Mouse (Mus musculus): Measurements from ENCODE around the gene A730049H05Rik. TPM values are rescaled to one million over a fixed set of nuclear protein-coding genes. Genes with fewer than 3 reads are reported as not detected.
A peak's percentile ranks its signal among the peaks of the same experiment; 100 is the strongest.

The A730049H05Rik gene
- polyA plus RNA-seq, 1 experiment from 2014 or later = 0.99 TPM

DNA sequence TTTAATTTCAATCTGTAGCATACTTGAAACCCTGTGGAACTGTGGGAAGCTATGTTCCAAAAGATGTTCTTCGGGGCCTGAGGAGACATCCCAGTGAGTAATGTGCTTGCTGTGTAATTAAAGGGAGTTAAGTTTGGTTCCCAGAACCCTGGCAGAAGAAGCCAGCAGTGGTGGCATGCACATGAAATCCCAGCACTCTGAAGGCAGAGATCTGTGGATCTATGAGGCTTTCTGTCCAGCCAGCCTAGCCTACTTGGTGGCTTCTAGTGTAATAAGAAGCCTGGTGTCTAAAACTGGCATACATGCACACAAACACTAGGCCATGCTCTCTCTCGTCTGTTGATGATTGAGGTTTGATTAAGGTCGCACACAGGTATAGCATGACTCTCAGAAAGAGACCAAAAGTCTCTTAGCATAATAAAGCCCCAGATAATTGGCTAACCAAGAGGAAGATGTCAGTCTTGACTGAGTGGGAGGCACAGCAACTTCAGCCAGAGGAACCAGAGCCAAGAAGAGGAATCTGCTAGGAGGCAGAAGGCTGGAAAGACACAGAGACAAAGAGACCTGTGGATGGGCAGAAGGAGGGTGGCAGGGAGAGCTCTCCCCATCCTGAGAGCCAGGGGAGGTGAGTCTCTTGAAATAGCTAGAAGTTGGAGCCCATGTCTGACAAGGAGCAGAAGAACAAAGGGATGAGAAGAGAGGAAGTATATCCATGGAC is 11.9 kb upstream of the A730049H05Rik start:
- no peaks in the 10 kb centered on the region for H3K9me3 ChIP-seq
- H3K27ac ChIP-seq = no peak overlapping the region
- no peak overlapping the region for H3K4me3 ChIP-seq
- peaks cover 7% of the 10 kb centered on the region for H3K4me1 ChIP-seq
- H3K27me3 ChIP-seq (ENCODE audit: poor library complexity, severe bottlenecking) = no peaks in the 10 kb centered on the region
- DNase-seq (ENCODE audit: extremely low spot score, low spot score) = no peak
- 94% methylated on average over 3 of the region's 3 CpGs for WGBS
- peaks cover 31% of the 10 kb centered on the region for H3K36me3 ChIP-seq (replicated peaks)

DNA sequence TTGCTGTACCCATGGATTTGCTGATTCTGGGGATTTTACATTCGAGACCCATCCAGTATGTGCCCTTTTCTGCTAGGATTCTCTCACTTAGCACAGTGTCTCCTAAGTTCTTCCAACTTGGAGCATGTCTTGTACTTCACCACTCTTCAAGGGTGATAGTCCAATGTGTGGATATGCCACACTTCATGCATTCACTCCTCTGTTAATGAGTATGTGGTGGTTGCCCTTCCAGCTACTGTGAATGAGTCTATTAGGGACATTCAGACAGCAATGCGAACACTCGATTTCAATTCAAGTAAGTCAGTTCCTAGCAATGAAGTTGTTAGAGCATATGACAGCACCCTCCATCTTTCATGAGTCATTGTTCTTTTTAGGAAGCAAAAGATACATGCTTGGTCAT is 6.5 kb upstream of the A730049H05Rik start:
- peaks cover 28% of the 10 kb centered on the region for H3K36me3 ChIP-seq (replicated peaks)
- H3K9me3 ChIP-seq = no peaks in the 10 kb centered on the region
- H3K27ac ChIP-seq = no peak overlapping the region
- peaks cover 15% of the 10 kb centered on the region for H3K4me1 ChIP-seq
- 86% methylated on average over 3 of the region's 3 CpGs for WGBS
- no peak overlapping the region for H3K4me3 ChIP-seq
- H3K27me3 ChIP-seq (ENCODE audit: poor library complexity, severe bottlenecking) = peaks cover 11% of the 10 kb centered on the region
- DNase-seq (ENCODE audit: extremely low spot score, low spot score) = no peak

DNA sequence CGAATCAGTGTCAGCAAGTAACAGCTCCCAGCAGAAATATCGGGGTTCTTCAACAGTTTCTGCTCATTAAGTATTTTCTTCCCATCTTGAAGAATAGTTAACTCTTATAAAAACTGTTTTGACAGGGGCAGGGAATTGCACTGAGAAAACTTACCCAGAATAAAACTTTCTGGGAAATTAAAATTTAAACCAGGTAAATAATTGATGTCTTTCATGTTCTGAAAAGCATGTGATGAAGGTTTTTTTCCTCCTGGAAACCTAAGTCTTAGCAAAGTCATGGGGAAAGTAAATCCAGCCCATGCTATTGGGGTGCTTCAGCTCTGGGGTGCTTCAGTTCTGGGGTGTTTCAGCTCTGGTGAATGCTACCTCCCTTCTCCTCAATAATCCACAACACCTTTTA is 5.7 kb upstream of the A730049H05Rik start:
- Histone ChIP-seq H3K4me1 (peaks cover 15% of the 10 kb centered on the region), H3K36me3 (replicated peaks) (peaks cover 20% of the 10 kb centered on the region), H3K4me3 (no peak overlapping the region), H3K27ac (no peak overlapping the region), H3K9me3 (no peaks in the 10 kb centered on the region), H3K27me3 (ENCODE audit: poor library complexity, severe bottlenecking) (peaks cover 19% of the 10 kb centered on the region)
- WGBS = 91% methylated on average over 2 of the region's 2 CpGs
- no peak for DNase-seq (ENCODE audit: extremely low spot score, low spot score)

DNA sequence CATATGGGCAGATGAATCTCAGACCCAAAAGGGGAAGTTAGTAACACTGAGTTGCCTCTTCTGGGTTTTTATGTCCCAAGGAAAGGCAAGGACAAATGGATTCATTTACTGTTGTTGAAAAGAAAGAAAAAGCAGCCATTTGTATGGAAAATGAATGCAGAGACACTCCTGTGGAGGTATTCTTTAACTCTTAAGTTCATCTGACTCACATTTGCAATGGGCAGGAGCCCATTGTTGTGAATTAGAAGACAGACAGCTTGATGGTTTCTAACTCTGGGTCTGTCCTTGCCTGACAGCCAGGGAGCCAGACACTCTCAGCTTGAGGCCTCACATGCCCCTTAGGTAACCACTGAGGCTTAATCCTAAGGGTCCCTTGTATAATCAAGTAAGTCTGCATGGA is 4.7 kb upstream of the A730049H05Rik start:
- Histone ChIP-seq H3K27me3 (ENCODE audit: poor library complexity, severe bottlenecking) (peaks cover 28% of the 10 kb centered on the region), H3K36me3 (replicated peaks) (peaks cover 13% of the 10 kb centered on the region; the same call in 1 of the 2 replicates), H3K27ac (no peak overlapping the region), H3K4me1 (peaks cover 23% of the 10 kb centered on the region), H3K4me3 (no peak overlapping the region), H3K9me3 (no peaks in the 10 kb centered on the region)
- DNase-seq (ENCODE audit: extremely low spot score, low spot score) = no peak

DNA sequence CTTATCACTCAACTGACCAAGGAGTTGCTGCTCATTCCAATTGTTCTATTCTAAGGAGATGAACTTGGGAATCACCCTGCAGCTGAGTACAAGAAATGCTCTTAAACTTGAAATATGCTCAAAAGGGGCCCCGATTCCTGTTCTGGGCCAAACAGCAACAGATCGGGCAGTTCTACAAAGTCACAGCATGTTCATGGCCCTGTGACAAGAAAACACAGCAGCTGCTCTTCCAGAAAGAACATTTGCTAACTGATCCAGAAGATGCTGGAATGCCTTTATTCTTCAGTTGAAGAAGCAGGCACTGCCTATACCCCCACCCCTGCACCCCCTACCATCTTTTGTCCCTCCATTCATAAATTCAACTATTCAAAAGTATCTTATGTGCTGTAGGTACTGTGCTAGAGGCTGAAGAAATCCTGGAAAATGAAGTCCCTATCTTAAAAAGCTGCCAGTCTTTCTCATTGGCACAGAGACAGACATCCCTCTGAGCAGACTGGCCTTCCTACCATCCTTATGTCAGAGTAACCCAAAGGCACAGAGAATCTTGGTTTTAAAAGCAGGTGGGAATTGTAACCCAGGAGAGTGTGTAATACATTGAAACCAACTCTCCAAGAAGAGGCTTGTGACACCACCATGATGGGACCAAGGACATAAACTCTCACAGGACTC is 3.4 kb upstream of the A730049H05Rik start:
- Histone ChIP-seq H3K36me3 (replicated peaks) (peaks cover 7% of the 10 kb centered on the region; the same call in 1 of the 2 replicates), H3K27ac (no peak overlapping the region), H3K27me3 (ENCODE audit: poor library complexity, severe bottlenecking) (peaks cover 40% of the 10 kb centered on the region), H3K4me1 (peaks cover 36% of the 10 kb centered on the region), H3K4me3 (no peak overlapping the region), H3K9me3 (no peaks in the 10 kb centered on the region)
- WGBS = 76% methylated on average over 2 of the region's 2 CpGs
- no peak for DNase-seq (ENCODE audit: extremely low spot score, low spot score)

DNA sequence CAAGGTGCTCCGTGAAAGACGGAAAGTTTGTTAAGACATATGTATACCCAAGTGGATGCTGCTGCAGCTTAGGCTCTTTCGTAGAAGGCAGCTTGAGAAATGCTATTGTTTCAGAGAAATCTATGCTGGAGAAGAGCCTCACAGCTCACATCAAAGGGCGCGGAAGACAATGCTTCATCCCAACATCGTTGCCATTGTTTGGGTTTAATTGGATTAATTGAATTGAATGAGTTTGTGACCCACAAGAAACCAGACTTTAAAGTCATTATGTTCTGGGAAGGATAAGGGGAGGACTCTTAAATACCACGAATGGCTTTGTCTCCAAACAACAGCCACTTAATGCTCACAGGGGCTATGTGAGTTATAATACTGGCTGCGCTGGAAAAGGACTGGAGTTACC is 1.4 kb downstream of the A730049H05Rik start:
- Histone ChIP-seq H3K4me3 (no peak overlapping the region), H3K27ac (no peak overlapping the region), H3K4me1 (peaks cover 51% of the 10 kb centered on the region), H3K9me3 (no peaks in the 10 kb centered on the region), H3K36me3 (replicated peaks) (peaks cover 7% of the 10 kb centered on the region; the same call in 1 of the 2 replicates), H3K27me3 (ENCODE audit: poor library complexity, severe bottlenecking) (peaks cover 63% of the 10 kb centered on the region)
- 21% methylated on average over 8 of the region's 8 CpGs for WGBS
- DNase-seq (ENCODE audit: extremely low spot score, low spot score) = no peak

DNA sequence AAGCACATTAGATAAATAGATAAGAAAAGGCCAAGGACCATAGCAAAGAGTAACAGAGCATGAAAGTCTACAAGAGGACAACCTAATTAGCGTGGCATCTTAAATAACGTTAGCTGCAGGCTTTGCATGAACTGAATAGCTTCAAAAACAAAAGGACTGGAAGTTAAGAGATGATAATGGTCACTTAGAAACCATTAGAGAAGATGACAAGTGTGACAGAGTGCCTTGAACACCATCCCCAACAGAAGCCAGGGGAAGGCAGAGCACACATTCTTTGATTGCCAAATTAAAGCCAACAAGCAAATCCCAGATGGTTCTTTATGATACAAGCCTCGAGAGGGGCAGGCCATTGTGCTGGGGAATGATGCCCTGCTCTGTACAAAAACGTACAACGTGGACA is 5.3 kb downstream of the A730049H05Rik start:
- WGBS = 37% methylated on average over 5 of the region's 5 CpGs
- DNase-seq (ENCODE audit: extremely low spot score, low spot score) = no peak
- H3K36me3 ChIP-seq (replicated peaks) = no peaks in the 10 kb centered on the region
- H3K4me1 ChIP-seq = peaks cover 54% of the 10 kb centered on the region
- peaks cover 41% of the 10 kb centered on the region for H3K27me3 ChIP-seq (ENCODE audit: poor library complexity, severe bottlenecking)
- 0 out of 2 replicates have a peak overlapping the region, but pooled peaks have one; percentile 27 for H3K27ac ChIP-seq
- H3K4me3 ChIP-seq = no peak overlapping the region
- H3K9me3 ChIP-seq = no peaks in the 10 kb centered on the region

DNA sequence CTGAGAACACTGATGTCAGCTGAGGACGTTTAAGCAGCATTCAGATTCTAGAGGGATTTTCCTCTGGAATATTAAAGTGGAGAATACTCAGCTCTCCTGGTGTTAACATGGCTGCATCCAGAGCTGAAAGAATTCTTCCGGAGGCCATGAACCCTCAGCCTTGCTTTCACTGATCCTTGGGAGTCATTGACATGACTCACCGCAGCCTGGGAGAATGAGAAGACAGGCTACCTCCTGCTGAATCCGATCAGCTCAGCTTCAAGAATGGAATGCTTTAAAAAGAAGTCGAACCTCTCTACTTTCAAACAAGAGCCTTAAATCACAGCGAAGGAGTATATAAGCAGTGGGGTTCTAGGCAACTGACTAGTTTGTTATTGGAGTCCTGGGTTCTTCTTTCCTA is 5.7 kb downstream of the A730049H05Rik start:
- WGBS = 45% methylated on average over 6 of the region's 6 CpGs
- Histone ChIP-seq H3K9me3 (no peaks in the 10 kb centered on the region), H3K4me1 (peaks cover 50% of the 10 kb centered on the region), H3K27ac (0 out of 2 replicates have a peak overlapping the region, but pooled peaks have one; percentile 27), H3K36me3 (replicated peaks) (no peaks in the 10 kb centered on the region), H3K27me3 (ENCODE audit: poor library complexity, severe bottlenecking) (peaks cover 37% of the 10 kb centered on the region), H3K4me3 (no peak overlapping the region)
- DNase-seq (ENCODE audit: extremely low spot score, low spot score) = no peak

DNA sequence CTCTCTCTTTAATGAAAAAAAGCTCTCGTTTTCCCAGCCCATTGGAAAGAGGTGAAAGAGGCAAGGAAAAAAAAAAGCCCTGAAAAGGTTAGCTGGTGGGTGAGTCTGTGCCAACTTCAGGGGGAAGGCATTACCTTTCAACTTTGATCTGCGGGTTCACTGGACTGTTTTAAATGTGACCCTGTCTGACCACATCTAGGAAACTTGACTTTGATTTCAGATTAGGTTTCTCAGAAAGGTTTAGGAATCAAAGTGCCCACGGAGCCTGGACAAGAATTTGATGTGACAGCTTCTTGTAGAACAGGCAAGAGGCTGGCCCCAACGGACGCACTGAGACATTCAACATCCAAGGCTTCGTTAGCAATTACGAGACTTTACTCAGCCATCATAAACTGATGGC is 7.7 kb downstream of the A730049H05Rik start:
- Histone ChIP-seq H3K36me3 (replicated peaks) (no peaks in the 10 kb centered on the region), H3K27ac (no peak overlapping the region), H3K9me3 (no peaks in the 10 kb centered on the region), H3K4me3 (no peak overlapping the region), H3K4me1 (peaks cover 41% of the 10 kb centered on the region), H3K27me3 (ENCODE audit: poor library complexity, severe bottlenecking) (peaks cover 20% of the 10 kb centered on the region)
- DNase-seq (ENCODE audit: extremely low spot score, low spot score) = no peak
- WGBS = 56% methylated on average over 7 of the region's 7 CpGs

DNA sequence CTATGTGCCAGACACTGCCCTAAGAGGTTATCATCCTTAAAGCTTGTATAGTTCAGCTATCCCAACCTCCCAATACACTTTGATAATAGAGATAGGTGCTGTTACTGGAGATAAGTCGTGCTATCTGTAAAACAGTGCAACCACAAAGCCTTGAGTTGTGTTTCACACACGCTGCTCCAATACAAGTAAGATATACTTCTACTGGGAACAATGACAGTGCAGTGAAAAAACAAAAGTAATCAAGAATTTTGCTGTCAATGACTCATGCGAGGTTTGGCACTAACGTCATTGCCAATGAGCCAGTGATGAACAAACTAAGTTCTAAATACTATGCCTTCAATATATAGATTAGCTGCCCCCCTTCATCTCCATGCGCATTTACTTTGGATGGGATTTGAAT is 10.3 kb downstream of the A730049H05Rik start:
- no peaks in the 10 kb centered on the region for H3K36me3 ChIP-seq (replicated peaks)
- H3K27ac ChIP-seq = no peak overlapping the region
- peaks cover 39% of the 10 kb centered on the region for H3K4me1 ChIP-seq
- H3K27me3 ChIP-seq (ENCODE audit: poor library complexity, severe bottlenecking) = peaks cover 10% of the 10 kb centered on the region
- H3K4me3 ChIP-seq = no peak overlapping the region
- no peaks in the 10 kb centered on the region for H3K9me3 ChIP-seq
- DNase-seq (ENCODE audit: extremely low spot score, low spot score) = no peak
- 90% methylated on average over 5 of the region's 5 CpGs for WGBS

DNA sequence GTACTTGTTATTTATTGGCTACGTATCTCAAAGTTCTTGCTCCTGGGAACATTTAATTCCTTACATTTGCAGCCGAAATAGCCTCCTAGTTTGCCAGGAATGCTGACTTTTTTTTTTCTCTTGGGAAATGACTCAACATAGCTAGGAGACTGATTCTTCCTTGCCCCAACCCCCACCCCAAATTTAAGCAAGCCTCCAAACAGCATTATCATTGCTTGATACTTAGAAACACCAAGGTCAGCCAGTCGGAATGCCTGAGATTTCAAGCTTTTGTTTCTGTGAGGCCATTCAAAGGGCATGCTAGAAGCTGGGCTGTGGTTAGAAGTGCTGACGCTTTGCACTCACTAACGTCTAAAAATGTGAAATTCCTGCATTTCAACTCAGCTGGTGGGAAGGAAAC is 11.1 kb downstream of the A730049H05Rik start:
- peaks cover 10% of the 10 kb centered on the region for H3K27me3 ChIP-seq (ENCODE audit: poor library complexity, severe bottlenecking)
- no peaks in the 10 kb centered on the region for H3K9me3 ChIP-seq
- H3K27ac ChIP-seq = no peak overlapping the region
- no peak overlapping the region for H3K4me3 ChIP-seq
- H3K4me1 ChIP-seq = peaks cover 31% of the 10 kb centered on the region
- no peaks in the 10 kb centered on the region for H3K36me3 ChIP-seq (replicated peaks)
- 59% methylated on average over 5 of the region's 5 CpGs for WGBS
- DNase-seq (ENCODE audit: extremely low spot score, low spot score) = no peak

DNA sequence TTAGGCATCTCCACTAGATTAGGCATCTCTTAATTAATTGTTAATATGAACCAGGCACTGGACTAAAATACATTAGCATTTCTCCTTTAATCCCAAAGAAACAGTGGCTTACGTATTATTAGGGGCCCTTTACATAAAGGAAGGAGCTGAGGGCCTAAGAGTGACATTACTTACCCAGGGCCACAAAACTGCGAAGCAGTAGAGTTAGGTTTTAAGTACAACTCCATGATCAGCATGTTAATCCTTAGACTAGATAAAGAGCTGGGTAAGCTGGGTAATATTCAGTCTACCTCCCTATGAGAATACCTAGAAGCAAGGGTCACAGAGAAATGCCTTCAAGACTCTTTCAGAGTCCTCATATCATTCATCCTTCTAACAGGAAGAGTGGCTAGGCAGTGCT is 12.9 kb downstream of the A730049H05Rik start:
- no peaks in the 10 kb centered on the region for H3K27me3 ChIP-seq (ENCODE audit: poor library complexity, severe bottlenecking)
- no peaks in the 10 kb centered on the region for H3K9me3 ChIP-seq
- 97% methylated on average over 2 of the region's 2 CpGs for WGBS
- peaks cover 15% of the 10 kb centered on the region for H3K4me1 ChIP-seq
- H3K36me3 ChIP-seq (replicated peaks) = 0 out of 2 replicates have a peak, but pooled peaks cover 3% of the 10 kb centered on the region
- no peak overlapping the region for H3K27ac ChIP-seq
- H3K4me3 ChIP-seq = no peak overlapping the region
- DNase-seq (ENCODE audit: extremely low spot score, low spot score) = no peak

DNA sequence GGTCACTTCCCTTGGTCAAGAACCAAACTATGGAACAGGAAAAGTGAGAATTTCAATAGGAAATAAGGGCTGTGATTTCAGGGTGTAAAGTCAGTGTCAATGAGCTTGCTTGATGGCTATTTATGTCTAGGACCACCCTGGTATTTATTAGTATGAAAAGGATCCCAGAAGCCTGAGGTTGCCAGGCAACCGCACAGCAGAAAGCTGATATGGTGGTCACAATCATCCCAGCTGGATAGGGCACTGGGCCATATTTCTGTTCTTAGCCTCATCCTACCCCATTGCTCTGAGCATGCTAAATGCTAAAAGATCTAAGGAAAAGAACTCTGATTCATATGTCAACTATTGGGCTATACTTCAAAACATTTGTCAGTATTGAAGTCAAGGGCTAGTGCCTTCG is 14.8 kb downstream of the A730049H05Rik start:
- Histone ChIP-seq H3K27me3 (ENCODE audit: poor library complexity, severe bottlenecking) (no peaks in the 10 kb centered on the region), H3K9me3 (no peaks in the 10 kb centered on the region), H3K4me1 (peaks cover 14% of the 10 kb centered on the region), H3K36me3 (replicated peaks) (0 out of 2 replicates have a peak, but pooled peaks cover 3% of the 10 kb centered on the region), H3K4me3 (no peak overlapping the region), H3K27ac (no peak overlapping the region)
- DNase-seq (ENCODE audit: extremely low spot score, low spot score) = no peak
- WGBS = 95% methylated on average over 2 of the region's 2 CpGs
